Mouse (Mus musculus): ENCODE results near the gene Acoxl. TPM values are rescaled to one million over a fixed set of nuclear protein-coding genes. Genes with fewer than 3 reads are reported as not detected.

Acoxl gene
- polyA plus RNA-seq, 2 experiments from 2014 or later: 0.41 TPM; not detected in 1

GRCm38 (mm10) chr2:128122891-128123771, 284.5 kb downstream of the Acoxl start:
- ATAC-seq: no peak

- no peak for ATAC-seq
Observed at GRCm38 (mm10) chr2:128123921-128124683, 285.4 kb downstream of the Acoxl start.

GRCm38 (mm10) chr2:128124693-128125092, 286.0 kb downstream of the Acoxl start:
- no peak for ATAC-seq

GRCm38 (mm10) chr2:128125635-128126470, 287.2 kb downstream of the Acoxl start, which contains the start of gene Bcl2l11:
Gene Bcl2l11 (plus strand): TSS chr2:128126038.
- peak; percentile 65 for ATAC-seq

- no peak for ATAC-seq
Observed at GRCm38 (mm10) chr2:128126591-128127051, 287.9 kb downstream of the Acoxl start.

GRCm38 (mm10) chr2:128127121-128127671, 288.5 kb downstream of the Acoxl start:
- ATAC-seq: peak; percentile 71

GRCm38 (mm10) chr2:128127691-128128292, 289.1 kb downstream of the Acoxl start:
- ATAC-seq: no peak

- ATAC-seq: no peak
Observed at GRCm38 (mm10) chr2:128128532-128128931, 289.9 kb downstream of the Acoxl start.

- no peak for ATAC-seq
Observed at GRCm38 (mm10) chr2:128131503-128131902, 292.8 kb downstream of the Acoxl start.

GRCm38 (mm10) chr2:128132635-128133034, 294.0 kb downstream of the Acoxl start:
- ATAC-seq: no peak

GRCm38 (mm10) chr2:128133865-128134264, 295.2 kb downstream of the Acoxl start:
- ATAC-seq: no peak

- ATAC-seq: no peak
Observed at GRCm38 (mm10) chr2:128134474-128134873, 295.8 kb downstream of the Acoxl start.

GRCm38 (mm10) chr2:128134948-128135347, 296.3 kb downstream of the Acoxl start:
- ATAC-seq: no peak

GRCm38 (mm10) chr2:128136769-128137433, 298.2 kb downstream of the Acoxl start:
- no peak for ATAC-seq

- no peak for ATAC-seq
Observed at GRCm38 (mm10) chr2:128137480-128138276, 299.0 kb downstream of the Acoxl start.

- ATAC-seq: no peak
Observed at GRCm38 (mm10) chr2:128138924-128139323, 300.2 kb downstream of the Acoxl start.

- ATAC-seq: no peak
Observed at GRCm38 (mm10) chr2:128139781-128140180, 301.1 kb downstream of the Acoxl start.

- ATAC-seq: no peak
Observed at GRCm38 (mm10) chr2:128140183-128140582, 301.5 kb downstream of the Acoxl start.

GRCm38 (mm10) chr2:128143992-128144391, 305.3 kb downstream of the Acoxl start:
- ATAC-seq: no peak

GRCm38 (mm10) chr2:128145433-128145832, 306.8 kb downstream of the Acoxl start:
- no peak for ATAC-seq
